Mouse (Mus musculus) spleen, adult 18-20 months (tissue): ENCODE data around the gene Nup98.

Experiments
- DNase-seq, 2 experiments: peaks; one replicate each; pipeline ENCODE4 v3.0.0; 2022; ENCODE audit warnings: mixed read lengths in 2 of 2

The Nup98 gene

DNA sequence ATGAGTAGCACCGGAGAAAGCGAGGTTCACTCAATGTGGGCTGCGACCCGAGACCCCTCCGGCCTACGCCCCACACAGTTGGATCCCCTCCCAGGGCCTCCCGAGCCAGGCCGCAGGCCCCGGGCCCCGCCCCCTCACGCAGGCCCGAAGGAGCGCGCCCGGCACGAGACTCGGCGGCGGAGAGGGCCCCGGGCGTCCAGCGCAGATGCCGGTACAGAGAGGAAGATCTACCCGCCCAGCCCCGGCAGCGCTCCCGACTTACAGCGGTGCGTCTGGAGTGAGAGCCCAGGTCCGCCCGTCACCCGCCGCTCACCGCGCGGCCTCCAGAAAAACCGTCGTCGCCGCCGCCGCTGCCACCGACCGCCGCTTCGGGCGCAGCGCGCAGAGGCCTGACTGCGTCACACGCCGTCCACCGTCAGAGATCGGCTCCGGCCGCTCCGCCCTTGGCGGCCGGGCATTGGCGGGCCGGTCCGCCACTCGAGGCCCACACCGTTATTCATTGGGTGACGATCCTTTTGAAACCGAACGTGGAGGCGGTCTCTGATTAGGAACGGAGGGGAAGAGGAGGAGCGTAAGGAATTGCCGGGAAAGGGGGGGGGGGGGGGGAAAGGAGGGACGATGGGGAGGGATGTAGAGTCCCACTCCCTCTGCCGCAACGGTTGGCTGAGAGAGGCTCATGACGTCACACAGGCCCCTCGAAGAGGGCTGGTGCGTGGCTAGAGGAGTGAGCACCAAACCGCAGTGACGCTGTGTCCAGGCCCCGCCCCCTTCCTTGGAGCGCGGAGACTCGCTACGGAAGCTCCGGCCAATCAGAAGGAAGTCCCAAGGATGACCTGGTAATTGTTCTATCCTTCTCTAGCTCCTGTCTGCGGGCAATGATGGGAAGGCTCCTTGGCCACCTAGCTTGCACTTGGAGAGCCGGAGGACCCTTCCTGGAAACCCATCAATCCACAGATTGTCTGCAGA, at the start of gene Nup98, which contains the start of gene Pgap2:
Nup98 (minus strand) TSS at position 421 of the 966 bp plus-strand sequence.
Pgap2 (plus strand) TSS at position 453 of the 966 bp plus-strand sequence.
- peak; percentile 94 to 95 for DNase-seq

GRCm38 (mm10) chr7:102258753-102259152, 48.8 kb upstream of the Nup98 start:
- no peak for DNase-seq

- peak; percentile 57 to 85 for DNase-seq
Measured at GRCm38 (mm10) chr7:102258189-102258588, 48.2 kb upstream of the Nup98 start.

GRCm38 (mm10) chr7:102256636-102257035, 46.7 kb upstream of the Nup98 start:
- DNase-seq = no peak

GRCm38 (mm10) chr7:102255954-102256353, 46.0 kb upstream of the Nup98 start, which contains the start of gene Rhog:
Gene Rhog (minus strand): TSS chr7:102256054.
- DNase-seq = no peak

DNA sequence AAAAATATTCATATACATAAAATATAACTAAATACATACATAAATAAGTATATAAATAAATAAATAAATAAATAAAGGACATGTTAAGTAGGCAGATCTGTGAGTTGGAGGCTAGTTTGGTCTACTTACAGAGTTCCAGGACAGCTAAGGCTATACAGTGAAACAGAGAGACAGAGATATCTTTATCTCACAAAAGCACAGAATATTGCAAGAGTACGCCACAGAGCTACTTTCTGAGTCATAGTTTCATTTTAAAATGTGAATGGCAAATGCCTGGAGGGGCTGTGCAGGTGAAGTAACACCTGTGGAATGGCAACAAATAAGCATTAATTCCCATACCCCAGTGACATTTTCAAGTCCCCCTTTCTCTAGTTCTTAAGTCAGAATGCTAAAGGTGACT, 43.7 kb upstream of the Nup98 start:
- no peak for DNase-seq

- peak; percentile 91 to 94 for DNase-seq
Measured at GRCm38 (mm10) chr7:102250631-102251214, 40.7 kb upstream of the Nup98 start.

DNA sequence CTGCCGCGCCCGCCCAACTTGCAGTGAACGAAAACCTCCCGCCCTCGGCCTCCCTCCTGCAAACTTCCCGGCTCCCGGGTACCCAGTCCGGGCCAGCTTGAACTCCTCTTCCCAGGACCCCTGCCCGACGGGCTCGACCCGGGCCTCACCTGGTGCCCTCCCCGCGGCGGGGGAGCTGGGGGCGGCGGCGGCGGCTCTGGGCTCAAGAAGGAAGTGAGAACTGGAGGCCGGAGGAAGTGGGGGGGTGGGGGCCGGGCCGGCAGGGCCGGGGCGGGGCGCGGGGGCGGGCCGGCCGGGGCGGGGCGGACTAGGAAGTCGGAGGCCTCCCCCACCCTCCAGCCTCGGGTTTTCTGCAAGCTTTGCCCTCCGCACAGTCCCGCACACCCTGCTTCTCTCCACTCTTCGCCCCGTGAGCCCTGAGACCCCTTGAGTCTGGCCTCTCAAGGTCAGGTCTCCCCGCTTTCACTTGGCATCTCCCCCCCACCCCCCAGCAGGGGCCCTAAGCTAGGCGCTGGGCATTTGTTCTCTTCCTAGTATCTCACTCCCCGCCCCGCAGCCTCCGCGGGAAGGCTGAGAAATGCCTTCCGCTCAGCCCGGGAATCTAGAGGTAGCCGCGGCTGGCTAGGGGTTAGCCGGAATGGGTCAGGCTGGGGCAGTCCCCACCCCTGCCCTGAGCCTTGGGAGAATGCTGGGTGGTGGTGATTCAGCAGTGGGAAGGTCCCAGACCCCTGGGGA, 40.1 kb upstream of the Nup98 start:
- DNase-seq = peak; percentile 81 to 82

DNA sequence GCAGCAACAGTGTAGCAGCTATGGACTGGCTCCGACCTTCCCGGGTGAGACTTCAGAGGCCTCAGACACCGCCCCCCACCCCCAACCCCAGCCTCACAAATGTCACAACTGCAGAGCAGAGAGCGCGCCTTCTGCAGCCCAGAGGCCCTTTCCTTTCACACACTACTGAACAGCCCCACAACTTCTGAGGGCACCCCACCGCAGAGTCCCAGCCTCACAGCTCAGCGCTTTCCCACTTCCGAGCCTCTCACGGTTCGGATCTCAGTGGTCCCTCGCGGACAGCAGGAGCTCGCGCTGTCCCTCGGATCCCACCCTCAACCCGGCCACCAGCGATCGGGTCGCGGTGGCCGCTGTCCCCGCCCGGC, 39.5 kb upstream of the Nup98 start:
- DNase-seq = peak; percentile 63 to 65

DNA sequence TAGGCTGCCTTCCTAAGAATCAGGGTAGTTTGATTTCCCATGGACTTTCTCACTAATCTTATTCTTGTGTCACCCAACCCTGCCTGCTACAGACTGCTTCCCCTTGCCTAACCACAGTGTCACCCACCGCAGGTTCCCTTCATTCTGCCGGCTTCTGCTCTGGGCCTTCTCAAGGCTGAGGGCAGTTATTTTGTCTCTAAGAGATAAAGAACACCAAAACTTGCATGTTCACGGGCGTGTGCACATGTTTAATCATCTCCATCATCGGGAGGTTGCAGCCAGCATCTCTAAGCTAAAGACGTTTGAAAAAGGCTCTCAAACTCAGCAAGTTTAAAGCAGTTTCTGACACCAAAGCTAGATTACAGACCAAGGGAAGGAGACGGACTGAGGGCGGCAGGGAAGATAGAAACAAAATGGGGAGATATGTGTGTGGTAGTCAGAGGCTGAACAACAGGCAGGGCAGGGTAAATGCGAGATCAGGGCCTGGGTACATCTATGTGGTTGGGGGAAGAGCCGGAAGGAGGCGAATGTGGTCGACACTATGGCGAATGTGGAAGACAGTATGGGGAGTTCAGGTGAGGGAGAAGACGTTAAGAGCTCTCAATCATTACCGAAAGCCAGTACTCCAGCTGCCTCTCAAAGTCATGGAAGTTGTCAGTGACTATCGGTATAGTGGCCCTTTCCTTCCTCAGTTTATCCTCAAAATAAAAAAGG, 38.9 kb upstream of the Nup98 start:
- peak; percentile 40 to 50 for DNase-seq

GRCm38 (mm10) chr7:102246956-102247797, 37.2 kb upstream of the Nup98 start:
- DNase-seq = no peak

GRCm38 (mm10) chr7:102246265-102246664, 36.3 kb upstream of the Nup98 start:
- DNase-seq = no peak

GRCm38 (mm10) chr7:102245775-102246174, 35.8 kb upstream of the Nup98 start:
- peak in 1 of 2 experiments; percentile 35 for DNase-seq

DNA sequence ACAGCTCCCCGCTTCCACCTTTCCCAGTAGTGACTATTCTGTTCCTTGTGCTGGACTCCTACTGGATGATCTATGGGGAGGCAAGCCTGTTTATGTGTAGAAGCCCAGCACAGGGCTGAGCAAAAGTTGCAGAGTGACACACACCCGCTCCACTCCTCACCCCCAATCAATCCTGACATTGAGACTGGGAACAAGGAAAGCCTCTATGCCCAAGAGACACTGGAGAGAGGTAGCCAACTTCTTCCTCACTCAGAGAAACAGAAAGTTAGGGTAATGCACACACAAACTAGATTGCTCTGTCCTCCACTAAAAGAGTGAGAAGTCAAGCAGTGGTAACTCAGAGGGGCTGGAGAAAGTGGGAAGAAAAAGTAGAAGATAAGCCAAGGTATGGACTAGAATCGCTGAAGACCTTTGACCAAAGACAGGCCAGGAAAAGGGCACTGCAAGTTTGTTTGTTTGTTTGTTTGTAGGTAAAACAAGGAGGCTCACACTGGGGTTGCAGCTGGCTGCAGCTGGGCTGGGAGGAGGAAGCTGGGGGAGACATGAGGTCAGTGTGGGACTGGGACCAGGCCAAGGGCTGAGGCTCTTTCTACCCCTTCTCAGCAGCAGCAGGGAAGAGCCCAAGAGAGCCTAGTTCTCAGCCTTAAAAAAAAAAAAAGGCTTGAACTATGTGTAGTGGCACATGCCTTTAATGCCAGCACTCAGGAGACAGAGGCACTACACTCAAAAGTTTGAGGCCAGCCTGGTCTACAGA, 35.0 kb upstream of the Nup98 start:
- no peak for DNase-seq

GRCm38 (mm10) chr7:102243870-102244269, 33.9 kb upstream of the Nup98 start:
- DNase-seq = peak; percentile 32 to 49

- no peak for DNase-seq
Measured at GRCm38 (mm10) chr7:102242917-102243316, 32.9 kb upstream of the Nup98 start.

GRCm38 (mm10) chr7:102242371-102242770, 32.4 kb upstream of the Nup98 start:
- no peak for DNase-seq

GRCm38 (mm10) chr7:102239591-102239990, 29.6 kb upstream of the Nup98 start:
- DNase-seq = no peak

DNA sequence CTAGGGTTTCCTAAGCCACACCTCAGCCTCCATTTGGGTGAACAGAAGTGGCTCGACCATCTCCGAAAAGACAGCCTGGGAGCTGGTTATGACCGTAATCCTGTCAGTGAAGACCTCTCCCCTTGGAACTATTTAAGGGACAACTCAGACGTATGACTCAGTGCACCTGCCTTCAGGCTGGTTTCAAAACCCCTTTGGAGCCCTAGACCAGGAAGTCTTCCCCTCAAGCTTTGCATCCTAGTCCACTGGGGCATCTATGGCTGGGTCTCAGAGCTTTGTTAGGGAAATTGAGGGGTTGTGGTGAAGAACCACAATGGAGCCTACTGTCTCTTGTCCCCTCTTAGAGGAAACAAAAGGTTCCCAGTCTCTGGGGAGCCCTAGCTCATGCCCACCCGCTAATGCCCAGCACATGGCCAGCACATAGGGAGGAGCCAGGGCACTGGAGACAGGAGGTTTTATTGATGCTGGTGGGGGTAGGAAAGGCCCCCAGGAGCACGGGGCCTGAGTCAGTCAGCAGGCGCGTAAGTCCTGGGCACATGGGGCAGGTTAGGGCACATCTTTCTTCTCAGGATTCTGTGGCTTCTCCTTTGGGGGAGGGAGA, 28.8 kb upstream of the Nup98 start:
- no peak for DNase-seq

DNA sequence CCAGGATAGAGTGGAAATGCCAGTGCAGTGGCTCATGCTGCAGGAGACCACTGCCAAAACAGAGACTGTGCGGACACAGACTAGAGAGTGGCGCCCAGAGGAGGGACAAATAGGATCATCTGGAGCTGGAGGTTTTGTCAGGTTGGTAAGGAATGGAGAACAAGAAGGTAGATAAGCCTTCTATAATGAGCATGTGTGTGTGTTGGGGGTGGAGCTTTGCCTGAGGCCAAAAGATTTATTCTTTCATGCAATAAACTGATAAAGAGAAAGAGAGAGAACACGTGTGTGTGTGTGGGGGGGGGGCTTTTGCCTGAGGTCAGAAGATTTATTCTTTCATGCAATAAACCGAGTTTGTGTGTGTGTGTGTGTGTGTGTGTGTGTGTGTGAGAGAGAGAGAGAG, 23.1 kb upstream of the Nup98 start:
- no peak for DNase-seq
